Mouse (Mus musculus): ENCODE data around the gene Fam186b. TPM values are rescaled to one million over a fixed set of nuclear protein-coding genes. Genes with fewer than 3 reads are reported as not detected.

Fam186b gene
- polyA plus RNA-seq, 1 experiment from 2014 or later = 0.05 TPM

- peak; percentile 90 for DNase-seq
- peak; percentile 90 for TF ChIP-seq CTCF (IDR thresholded peaks at IDR 0.05; ENCODE audit: low read depth)
- Histone ChIP-seq H3K27ac (ENCODE audit: low read depth) (peak overlapping the region; percentile 71), H3K36me3 (ENCODE audit: insufficient read depth) (peaks cover 89% of the 10 kb centered on the region), H3K9ac (no peak overlapping the region), H3K27me3 (ENCODE audit: insufficient read depth, low read length) (no peaks in the 10 kb centered on the region), H3K4me2 (no peak overlapping the region), H3K4me1 (ENCODE audit: insufficient read depth) (no peaks in the 10 kb centered on the region), H3K9me3 (ENCODE audit: low read depth, low read length) (no peaks in the 10 kb centered on the region), H3K4me3 (ENCODE audit: low read depth, low read length) (no peak overlapping the region)
- peak; percentile 31; the same call in 1 of the 2 replicates for ATAC-seq (ENCODE audit: insufficient read depth)
- 65% methylated on average over 16 of the region's 16 CpGs for WGBS
These were observed 20.9 kb upstream of the Fam186b start for GRCm38 (mm10) chr15:99316314-99317266.

GRCm38 (mm10) chr15:99314891-99315290, 19.2 kb upstream of the Fam186b start:
- no peak for ATAC-seq (ENCODE audit: insufficient read depth)

GRCm38 (mm10) chr15:99310617-99311016, 14.9 kb upstream of the Fam186b start:
- Histone ChIP-seq H3K27me3 (ENCODE audit: insufficient read depth, low read length) (no peaks in the 10 kb centered on the region), H3K27ac (ENCODE audit: low read depth) (no peak overlapping the region), H3K9ac (no peak overlapping the region), H3K9me3 (ENCODE audit: low read depth, low read length) (no peaks in the 10 kb centered on the region), H3K36me3 (ENCODE audit: insufficient read depth) (peaks cover 89% of the 10 kb centered on the region), H3K4me1 (ENCODE audit: insufficient read depth) (no peaks in the 10 kb centered on the region), H3K4me2 (no peak overlapping the region), H3K4me3 (ENCODE audit: low read depth, low read length) (no peak overlapping the region)
- no peak for TF ChIP-seq CTCF (IDR thresholded peaks at IDR 0.05; ENCODE audit: low read depth)
- no peak for DNase-seq
- ATAC-seq (ENCODE audit: insufficient read depth) = no peak
- 88% methylated on average over 5 of the region's 5 CpGs for WGBS

More at GRCm38 (mm10) chr15:99314891-99315290, 19.2 kb upstream of the Fam186b start:
- Histone ChIP-seq H3K36me3 (ENCODE audit: insufficient read depth) (peaks cover 87% of the 10 kb centered on the region), H3K27ac (ENCODE audit: low read depth) (no peak overlapping the region), H3K4me1 (ENCODE audit: insufficient read depth) (no peaks in the 10 kb centered on the region), H3K27me3 (ENCODE audit: insufficient read depth, low read length) (no peaks in the 10 kb centered on the region), H3K4me3 (ENCODE audit: low read depth, low read length) (no peak overlapping the region), H3K4me2 (no peak overlapping the region), H3K9ac (no peak overlapping the region), H3K9me3 (ENCODE audit: low read depth, low read length) (no peaks in the 10 kb centered on the region)
- WGBS = 92% methylated on average over 16 of the region's 16 CpGs
- TF ChIP-seq CTCF (IDR thresholded peaks at IDR 0.05; ENCODE audit: low read depth) = no peak
- no peak for DNase-seq

GRCm38 (mm10) chr15:99309549-99309948, 13.9 kb upstream of the Fam186b start:
- no peak for DNase-seq
- no peaks in the 10 kb centered on the region for H3K9me3 ChIP-seq (ENCODE audit: low read depth, low read length)
- no peak for TF ChIP-seq CTCF (IDR thresholded peaks at IDR 0.05; ENCODE audit: low read depth)
- no peak for ATAC-seq (ENCODE audit: insufficient read depth)
- no peak overlapping the region for H3K4me3 ChIP-seq (ENCODE audit: low read depth, low read length)
- H3K27ac ChIP-seq (ENCODE audit: low read depth) = no peak overlapping the region
- H3K27me3 ChIP-seq (ENCODE audit: insufficient read depth, low read length) = no peaks in the 10 kb centered on the region
- no peaks in the 10 kb centered on the region for H3K4me1 ChIP-seq (ENCODE audit: insufficient read depth)
- H3K36me3 ChIP-seq (ENCODE audit: insufficient read depth) = peaks cover 88% of the 10 kb centered on the region
- H3K9ac ChIP-seq = no peak overlapping the region
- 89% methylated on average over 9 of the region's 9 CpGs for WGBS
- H3K4me2 ChIP-seq = no peak overlapping the region

GRCm38 (mm10) chr15:99307476-99307875, 11.8 kb upstream of the Fam186b start:
- H3K4me1 ChIP-seq (ENCODE audit: insufficient read depth) = no peaks in the 10 kb centered on the region
- TF ChIP-seq CTCF (IDR thresholded peaks at IDR 0.05; ENCODE audit: low read depth) = no peak
- no peak overlapping the region for H3K27ac ChIP-seq (ENCODE audit: low read depth)
- 91% methylated on average over 9 of the region's 9 CpGs for WGBS
- no peaks in the 10 kb centered on the region for H3K27me3 ChIP-seq (ENCODE audit: insufficient read depth, low read length)
- ATAC-seq (ENCODE audit: insufficient read depth) (no peak), DNase-seq (no peak)
- H3K9ac ChIP-seq = no peak overlapping the region
- no peaks in the 10 kb centered on the region for H3K9me3 ChIP-seq (ENCODE audit: low read depth, low read length)
- peaks cover 80% of the 10 kb centered on the region for H3K36me3 ChIP-seq (ENCODE audit: insufficient read depth)
- no peak overlapping the region for H3K4me3 ChIP-seq (ENCODE audit: low read depth, low read length)
- H3K4me2 ChIP-seq = no peak overlapping the region

GRCm38 (mm10) chr15:99296213-99296612, 525 bp upstream of the Fam186b start:
- H3K9ac ChIP-seq = no peak overlapping the region
- no peak overlapping the region for H3K27ac ChIP-seq (ENCODE audit: low read depth)
- DNase-seq = no peak
- 34% methylated on average over 5 of the region's 5 CpGs for whole genome bisulfite sequencing
- H3K27me3 ChIP-seq (ENCODE audit: insufficient read depth, low read length) = no peaks in the 10 kb centered on the region
- peak overlapping the region; percentile 69; the same call in 1 of the 2 replicates for H3K4me3 ChIP-seq (ENCODE audit: low read depth, low read length)
- ATAC-seq (ENCODE audit: insufficient read depth) = no peak
- H3K36me3 ChIP-seq (ENCODE audit: insufficient read depth) = no peaks in the 10 kb centered on the region
- no peak for TF ChIP-seq CTCF (IDR thresholded peaks at IDR 0.05; ENCODE audit: low read depth)
- H3K4me2 ChIP-seq = peak overlapping the region; percentile 71
- H3K4me1 ChIP-seq (ENCODE audit: insufficient read depth) = no peaks in the 10 kb centered on the region
- H3K9me3 ChIP-seq (ENCODE audit: low read depth, low read length) = no peaks in the 10 kb centered on the region

DNA sequence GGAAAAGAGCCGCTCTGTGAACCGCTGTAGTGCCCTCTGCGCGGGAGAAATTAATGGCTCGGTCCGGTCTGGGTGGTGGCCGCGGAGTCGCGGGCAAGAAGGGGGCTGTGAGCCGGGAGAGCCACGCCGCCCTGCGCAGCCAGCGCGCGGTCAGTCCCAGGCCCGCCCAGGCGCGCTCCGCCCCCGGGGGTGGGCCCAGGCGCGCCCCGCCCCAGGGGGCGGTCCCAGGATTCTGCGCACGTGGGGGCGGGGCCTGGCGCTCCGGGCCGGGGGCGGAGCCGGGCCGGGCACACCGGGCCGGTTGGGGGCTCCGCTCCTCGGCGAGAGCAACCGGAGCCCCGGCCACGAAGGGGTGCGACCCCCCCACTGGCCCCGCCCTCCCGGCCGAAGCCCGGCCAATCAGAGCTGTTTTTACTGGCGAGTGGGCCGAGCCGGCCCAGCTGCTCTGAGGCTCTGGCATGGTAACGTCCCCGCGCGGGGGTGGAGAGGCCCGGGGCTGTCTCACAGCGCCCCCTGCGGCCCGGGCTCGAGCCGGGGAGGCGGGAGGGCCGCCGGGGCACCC, 794 bp downstream of the Fam186b start, which contains the start of gene Prpf40b:
Gene Prpf40b, plus strand, starts transcription at position 275 of the 562 bp plus-strand sequence.
- ATAC-seq (ENCODE audit: insufficient read depth) = peak; percentile 96
- WGBS = under 1% methylated on average over 63 of the region's 64 CpGs
- peak; percentile 94 for DNase-seq

More for the DNA sequence above, 794 bp downstream of the Fam186b start, which contains the start of gene Prpf40b:
- 0 out of 2 replicates have a peak, but pooled peaks have one; percentile 26 for TF ChIP-seq CTCF (IDR thresholded peaks at IDR 0.05; ENCODE audit: low read depth)
- no peaks in the 10 kb centered on the region for H3K4me1 ChIP-seq (ENCODE audit: insufficient read depth)
- no peaks in the 10 kb centered on the region for H3K27me3 ChIP-seq (ENCODE audit: insufficient read depth, low read length)
- peak within 1 kb of the TSS; percentile 92 for H3K27ac ChIP-seq (ENCODE audit: low read depth)
- no peaks in the 10 kb centered on the region for H3K36me3 ChIP-seq (ENCODE audit: insufficient read depth)
- peak within 1 kb of the TSS; percentile 69 for H3K4me3 ChIP-seq (ENCODE audit: low read depth, low read length)
- H3K9ac ChIP-seq = peak within 1 kb of the TSS; percentile 67
- peak within 1 kb of the TSS; percentile 71 for H3K4me2 ChIP-seq
- no peaks in the 10 kb centered on the region for H3K9me3 ChIP-seq (ENCODE audit: low read depth, low read length)

All from lung, embryonic 14.5 days (tissue).